Mouse (Mus musculus) stomach, postnatal 0 days (tissue): Measurements from ENCODE around the gene BC028528.

Source experiments
- CTCF ChIP-seq: IDR thresholded peaks from 2 replicates; pipeline ENCODE4 v1.5.1; 2016; ENCODE audit warnings: antibody characterized with exemption, low read depth, mild to moderate bottlenecking, moderate library complexity
- EP300 ChIP-seq: optimal IDR thresholded peaks from 2 replicates; pipeline ENCODE3; 2016; ENCODE audit warnings: antibody characterized with exemption

GRCm38 (mm10) chr3:95928658-95929503, 37.1 kb upstream of the BC028528 start, which contains the start of gene Anp32e:
- no peak for TF ChIP-seq CTCF
- TF ChIP-seq EP300: peak; percentile 96
